Mouse (Mus musculus): ENCODE measurements around the gene Nemp2.

DNA sequence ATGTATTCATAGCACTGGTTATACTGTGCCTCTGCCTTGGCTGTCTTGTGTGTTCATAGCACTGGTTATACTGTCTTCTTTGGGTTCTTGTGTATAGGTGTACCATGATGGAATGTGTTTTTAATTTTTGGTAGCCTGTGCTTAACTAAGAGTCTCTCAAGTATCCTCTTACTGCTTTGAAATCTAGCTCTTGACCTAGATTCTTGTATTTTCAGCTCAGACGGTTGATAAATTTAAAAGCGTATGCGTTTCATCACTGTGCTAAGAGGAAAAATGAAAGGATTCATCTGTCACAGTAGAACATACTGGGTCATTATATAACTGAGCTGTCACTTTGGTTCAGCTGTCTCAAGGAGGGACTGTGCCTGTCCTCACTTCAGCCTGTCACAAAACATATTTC lies 5.4 kb downstream of the Nemp2 start:
- TF ChIP-seq POLR2A (IDR thresholded peaks at IDR 0.05; ENCODE audit: insufficient read depth, low read length) (no peak), CTCF (IDR thresholded peaks at IDR 0.05; ENCODE audit: low read depth, low read length) (no peak)
